Mouse (Mus musculus): ENCODE measurements around the gene Rfk.

DNA sequence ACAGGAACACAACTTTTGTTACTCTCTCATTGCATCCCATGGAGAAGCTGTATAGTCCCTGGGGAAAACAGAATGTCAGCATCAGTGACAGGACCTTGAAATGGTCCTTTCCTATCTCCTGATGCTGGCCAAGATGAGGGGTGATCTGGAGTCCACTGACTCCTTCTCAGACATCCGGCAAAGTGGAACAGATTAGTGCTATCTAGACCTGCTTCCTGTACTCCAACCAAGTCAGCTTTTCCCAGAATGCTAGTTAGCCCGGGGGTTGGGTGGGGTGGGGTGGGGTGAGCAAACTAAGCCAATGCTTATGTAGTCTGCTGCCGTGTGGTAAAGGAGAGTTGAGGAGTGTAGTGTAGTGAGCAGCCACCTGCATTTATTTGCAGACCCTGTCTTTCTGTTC lies 29.5 kb downstream of the Rfk start:
- no peak for TF ChIP-seq POLR2A (IDR thresholded peaks at IDR 0.05; ENCODE audit: extremely low read depth, insufficient read depth, low read length)
- TF ChIP-seq CTCF (IDR thresholded peaks at IDR 0.05; ENCODE audit: low read depth, low read length) = no peak
